Mouse (Mus musculus): Measurements from ENCODE around the gene Zfp1.

Zfp1 gene

DNA sequence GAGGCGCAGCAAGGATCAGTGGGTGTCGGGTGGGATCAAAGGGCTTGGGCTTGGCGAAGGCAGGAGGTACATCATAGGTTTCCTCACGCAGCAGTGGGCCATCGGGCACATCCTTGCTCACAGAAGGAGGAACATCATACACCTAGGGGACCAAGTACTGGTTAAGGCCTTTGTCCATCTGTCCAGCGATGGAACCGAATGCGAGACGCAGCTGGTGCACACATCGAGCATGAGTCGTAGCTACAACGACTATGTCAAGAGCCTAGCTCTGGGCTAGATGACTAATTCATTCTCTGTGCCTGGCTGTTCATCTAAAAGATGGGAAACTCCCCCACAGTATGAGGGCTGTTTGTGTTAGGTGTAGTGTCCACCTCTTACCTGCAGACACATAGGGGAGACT, 71.1 kb downstream of the Zfp1 start:
- no peak for DNase-seq

DNA sequence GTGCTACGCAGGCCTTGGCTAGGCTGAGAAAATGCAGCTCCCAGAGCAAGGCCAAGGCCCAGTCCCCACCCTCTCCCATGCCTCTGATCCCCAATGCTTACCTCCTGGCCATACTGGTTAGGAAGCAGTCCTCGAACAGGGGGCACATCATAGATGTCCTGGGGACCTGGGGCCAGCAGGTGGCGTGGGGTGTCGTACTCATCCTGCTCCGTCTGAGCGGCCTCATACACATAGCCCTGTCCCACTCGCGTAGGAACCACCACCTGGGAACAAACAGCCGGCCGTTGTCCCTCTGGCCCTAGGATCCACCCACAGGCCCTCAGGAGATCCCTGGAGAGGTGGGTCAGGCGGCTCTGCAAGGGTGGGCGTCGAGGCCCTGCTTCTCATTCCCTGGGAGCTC, 72.3 kb downstream of the Zfp1 start:
- peak; percentile 44 for DNase-seq

- peak; percentile 90 for DNase-seq
Observed at GRCm38 (mm10) chr8:111716603-111717487, 73.6 kb downstream of the Zfp1 start.

- no peak for DNase-seq
Observed at GRCm38 (mm10) chr8:111717488-111717792, 74.2 kb downstream of the Zfp1 start.

- peak; percentile 69 for DNase-seq
Observed at GRCm38 (mm10) chr8:111717866-111718265, 74.7 kb downstream of the Zfp1 start.

GRCm38 (mm10) chr8:111718937-111719336, 75.7 kb downstream of the Zfp1 start:
- peak; percentile 28 for DNase-seq

- peak; percentile 33 for DNase-seq
Observed at GRCm38 (mm10) chr8:111720115-111720544, 76.9 kb downstream of the Zfp1 start.
